Mouse (Mus musculus) forebrain, embryonic 16.5 days (tissue): ENCODE results near the gene Hdgfl2. TPM values are rescaled to one million over a fixed set of nuclear protein-coding genes. Genes with fewer than 3 reads are reported as not detected.
"Not testable (repeated sequence)": the region's sequence is repeated elsewhere in the genome, so short reads cannot be mapped to it uniquely, and the experiment has no call there.

Experiments used
- ATAC-seq: fragments of 200-750 bp; cut with Nextera tagmentation; 2 replicates; pipeline ENCODE4 v1.8.0; 2017; ENCODE audit warnings: mild to moderate bottlenecking, moderate library complexity
- H3K27ac ChIP-seq: fragments of 300-500 bp; sonication (generic); 2 replicates; pipeline ENCODE4 v1.5.1; 2014; ENCODE audit warnings: low read length, control low read depth
- H3K27me3 ChIP-seq: fragments of 300-500 bp; sonication (generic); replicated peaks from 2 replicates; pipeline ENCODE4 v1.6.1; 2014; ENCODE audit warnings: low read length; ENCODE audit not compliant: control insufficient read depth, insufficient read depth
- H3K36me3 ChIP-seq: fragments of 300-500 bp; sonication (generic); 2 replicates; pipeline ENCODE4 v1.6.1; 2014; ENCODE audit not compliant: control insufficient read depth, insufficient read depth
- H3K4me1 ChIP-seq: fragments of 300-500 bp; sonication (generic); replicated peaks from 2 replicates; pipeline ENCODE4 v1.6.1; 2014; ENCODE audit warnings: low read length; ENCODE audit not compliant: control insufficient read depth, insufficient read depth
- H3K4me2 ChIP-seq: fragments of 300-500 bp; sonication (generic); 2 replicates; pipeline ENCODE4 v1.6.1; 2014; ENCODE audit warnings: mild to moderate bottlenecking, low read length, control low read depth
- H3K4me3 ChIP-seq: fragments of 300-500 bp; sonication (generic); replicated peaks from 2 replicates; pipeline ENCODE4 v1.5.1; 2014; ENCODE audit warnings: mild to moderate bottlenecking, low read length, control low read depth
- H3K9ac ChIP-seq: fragments of 300-500 bp; sonication (generic); replicated peaks from 2 replicates; pipeline ENCODE4 v1.6.1; 2014; ENCODE audit warnings: low read depth, low read length, control low read depth
- H3K9me3 ChIP-seq: fragments of 300-500 bp; sonication (generic); 2 replicates; pipeline ENCODE4 v1.6.1; 2016; ENCODE audit warnings: low read length; ENCODE audit not compliant: control insufficient read depth
- WGBS: fragments of 180-500 bp; shearing (Covaris S2); extraction: QIAGEN DNeasy Blood & Tissue Kit; methylation state at CpG from one replicate; pipeline ENCODE4 v1.1.7; 2014; 5-methylcytosine and 5-hydroxymethylcytosine counted together
- polyA plus RNA-seq: library from polyadenylated mRNA; unstranded; fragments of >200 nt; fragmentation: Nextera tagmentation; extraction: Ambion mirVana; gene quantifications from 2 replicates; pipeline ENCODE4 v1.2.1, GENCODE M21; 2015

Hdgfl2 gene
- polyA plus RNA-seq, 1 experiment from 2014 or later: 158 TPM

DNA sequence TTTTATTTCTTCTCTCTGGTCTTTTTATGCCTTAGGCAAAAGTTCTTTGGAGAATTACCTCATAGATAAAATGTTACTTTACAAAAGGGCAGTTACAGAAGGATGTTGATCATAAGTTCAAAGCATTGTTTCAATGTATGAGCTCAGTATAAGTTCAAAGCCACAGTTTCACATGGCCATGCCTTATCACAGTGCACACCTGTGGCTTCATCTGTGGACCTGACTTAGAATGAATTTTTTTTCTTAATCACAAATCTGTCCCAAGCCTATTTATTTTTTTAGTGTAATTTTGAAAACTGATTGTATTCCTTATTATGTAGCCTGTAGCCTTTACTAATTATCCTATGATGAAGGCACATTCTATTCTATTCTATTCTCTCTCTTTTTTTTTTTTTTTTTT, 24.5 kb upstream of the Hdgfl2 start:
- ATAC-seq: no peak
- Histone ChIP-seq H3K36me3 (peaks cover 6% of the 10 kb centered on the region; the same call in 1 of the 2 replicates), H3K27ac (no peak overlapping the region)

DNA sequence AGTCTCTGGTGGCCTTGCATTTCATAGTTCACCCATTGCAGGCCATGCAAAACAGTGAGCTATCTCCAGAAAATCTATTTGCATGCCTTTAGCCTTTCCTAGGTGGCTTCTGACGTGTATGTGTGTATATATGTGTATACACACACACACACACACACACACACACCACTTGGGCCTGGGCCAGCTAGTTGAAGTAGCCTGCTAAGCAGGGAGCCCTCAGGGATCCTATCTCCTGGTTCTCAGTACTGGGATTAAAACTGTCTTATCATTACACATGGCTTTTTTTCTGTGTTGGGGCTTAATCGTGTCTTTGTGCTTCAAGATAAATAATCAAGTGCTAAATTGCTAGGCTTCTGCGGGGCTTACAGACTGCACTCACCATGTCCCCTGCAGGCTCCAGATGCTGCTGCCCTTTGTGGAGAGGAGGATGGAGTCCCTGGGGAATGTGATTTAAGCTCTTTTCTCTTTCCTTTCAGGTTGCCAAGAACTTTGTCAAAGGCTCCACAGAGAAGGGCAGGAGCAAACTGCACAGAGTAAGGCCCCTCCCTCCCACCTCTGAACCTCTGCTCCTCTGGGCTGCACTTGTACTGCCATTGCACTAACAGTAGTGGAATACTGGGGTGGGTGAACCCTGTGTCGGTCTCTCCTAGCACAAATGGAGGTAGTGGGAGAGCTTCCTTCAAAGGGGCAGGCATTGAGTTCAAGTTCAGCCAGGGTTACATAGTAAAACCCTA, 23.3 kb upstream of the Hdgfl2 start:
- Histone ChIP-seq H3K4me1 (no peaks in the 10 kb centered on the region), H3K36me3 (peaks cover 9% of the 10 kb centered on the region; the same call in 1 of the 2 replicates), H3K4me3 (no peak overlapping the region), H3K27ac (no peak overlapping the region), H3K9ac (no peak overlapping the region), H3K27me3 (no peaks in the 10 kb centered on the region), H3K9me3 (no peaks in the 10 kb centered on the region), H3K4me2 (no peak overlapping the region)
- 59% methylated on average over 4 of the region's 4 CpGs for WGBS
- no peak for ATAC-seq

More for the DNA sequence above, 24.5 kb upstream of the Hdgfl2 start:
- Histone ChIP-seq H3K4me2 (no peak overlapping the region), H3K9ac (no peak overlapping the region), H3K27me3 (no peaks in the 10 kb centered on the region), H3K4me3 (no peak overlapping the region), H3K9me3 (no peaks in the 10 kb centered on the region), H3K4me1 (no peaks in the 10 kb centered on the region)

DNA sequence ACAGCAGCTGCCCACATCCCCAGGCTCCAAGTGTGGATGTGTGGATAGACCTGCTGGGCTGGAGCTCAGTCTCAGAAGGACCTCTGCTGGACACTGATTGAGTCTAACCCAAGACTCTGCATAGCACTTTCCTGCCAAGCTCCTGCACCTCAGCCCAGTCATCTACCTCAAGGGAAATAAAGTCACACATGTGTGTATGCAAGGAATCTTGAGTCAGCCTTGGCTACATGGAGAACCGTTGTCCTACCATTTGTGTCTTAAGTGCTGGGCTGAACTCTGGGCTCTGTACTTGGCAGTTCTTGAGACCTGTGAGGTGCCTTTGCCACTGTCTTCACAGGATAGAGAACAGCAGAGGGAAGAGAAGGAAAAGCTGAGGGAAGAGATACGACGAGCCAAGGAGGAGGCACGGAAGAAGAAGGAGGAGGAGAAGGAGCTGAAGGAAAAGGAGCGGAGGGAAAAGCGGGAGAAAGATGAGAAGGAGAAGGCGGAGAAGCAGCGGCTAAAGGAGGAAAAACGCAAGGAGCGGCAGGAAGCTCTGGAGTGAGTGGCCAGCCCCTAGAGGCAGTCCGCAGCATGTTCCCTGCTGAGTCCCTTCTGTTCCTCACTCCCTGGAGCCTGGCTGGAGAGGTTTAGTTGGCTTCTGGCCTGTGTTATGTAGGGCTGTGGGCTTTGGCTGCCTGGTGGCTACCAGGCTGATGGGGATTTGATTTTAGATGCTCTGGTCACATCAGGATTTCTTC, 21.9 kb upstream of the Hdgfl2 start:
- no peak for ATAC-seq
- Histone ChIP-seq H3K4me1 (no peaks in the 10 kb centered on the region), H3K27me3 (no peaks in the 10 kb centered on the region), H3K9me3 (no peaks in the 10 kb centered on the region), H3K4me2 (no peak overlapping the region), H3K4me3 (no peak overlapping the region), H3K9ac (no peak overlapping the region), H3K27ac (no peak overlapping the region), H3K36me3 (peaks cover 9% of the 10 kb centered on the region; the same call in 1 of the 2 replicates)
- WGBS: 88% methylated on average over 11 of the region's 11 CpGs

DNA sequence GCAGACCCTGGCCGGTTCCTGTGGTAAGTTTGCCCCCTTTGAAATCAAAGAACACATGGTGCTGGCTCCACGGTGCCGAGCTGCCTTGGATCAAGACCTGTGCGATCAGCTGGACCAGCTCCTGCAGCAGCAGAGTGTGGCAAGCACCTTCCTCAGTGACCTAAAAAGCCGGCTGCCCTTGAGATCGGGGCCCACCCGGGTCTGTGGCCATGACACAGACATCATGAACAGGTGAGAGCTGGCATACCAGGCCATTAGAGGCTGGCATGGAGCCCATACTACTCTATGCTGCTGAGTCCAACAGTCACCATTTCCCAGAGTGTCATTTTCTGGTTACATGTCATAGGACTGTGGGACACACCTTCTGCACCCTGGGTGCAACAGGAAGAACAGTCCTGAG, 17.4 kb upstream of the Hdgfl2 start:
- no peaks in the 10 kb centered on the region for H3K9me3 ChIP-seq
- no peak for ATAC-seq
- 91% methylated on average over 7 of the region's 7 CpGs for WGBS
- peaks cover 11% of the 10 kb centered on the region for H3K36me3 ChIP-seq
- H3K4me2 ChIP-seq: no peak overlapping the region
- H3K27me3 ChIP-seq: no peaks in the 10 kb centered on the region
- no peak overlapping the region for H3K27ac ChIP-seq
- H3K4me1 ChIP-seq: no peaks in the 10 kb centered on the region
- no peak overlapping the region for H3K9ac ChIP-seq
- H3K4me3 ChIP-seq: no peak overlapping the region

DNA sequence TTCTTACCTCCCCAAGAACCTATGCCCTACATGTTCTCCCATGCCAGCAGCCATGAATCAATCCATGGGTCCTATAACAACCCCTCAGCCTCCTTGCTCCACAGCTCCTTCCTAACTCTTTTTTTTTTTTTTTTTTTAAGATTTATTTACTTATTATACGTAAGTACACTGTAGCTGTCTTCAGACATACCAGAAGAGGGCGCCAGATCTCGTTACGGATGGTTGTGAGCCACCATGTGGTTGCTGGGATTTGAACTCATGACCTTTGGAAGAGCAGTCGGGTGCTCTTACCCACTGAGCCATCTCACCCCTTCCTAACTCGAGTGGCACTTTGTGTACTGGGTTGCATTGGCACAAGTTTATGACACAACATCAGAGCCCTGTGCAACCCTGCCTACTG, 13.7 kb upstream of the Hdgfl2 start:
- not testable (repeated sequence) for H3K4me3 ChIP-seq, H3K27ac ChIP-seq, H3K4me2 ChIP-seq, H3K9me3 ChIP-seq, H3K4me1 ChIP-seq, H3K27me3 ChIP-seq, ATAC-seq, H3K9ac ChIP-seq
- H3K36me3 ChIP-seq: peaks cover 35% of the 10 kb centered on the region
- 86% methylated on average over 6 of the region's 6 CpGs for WGBS

DNA sequence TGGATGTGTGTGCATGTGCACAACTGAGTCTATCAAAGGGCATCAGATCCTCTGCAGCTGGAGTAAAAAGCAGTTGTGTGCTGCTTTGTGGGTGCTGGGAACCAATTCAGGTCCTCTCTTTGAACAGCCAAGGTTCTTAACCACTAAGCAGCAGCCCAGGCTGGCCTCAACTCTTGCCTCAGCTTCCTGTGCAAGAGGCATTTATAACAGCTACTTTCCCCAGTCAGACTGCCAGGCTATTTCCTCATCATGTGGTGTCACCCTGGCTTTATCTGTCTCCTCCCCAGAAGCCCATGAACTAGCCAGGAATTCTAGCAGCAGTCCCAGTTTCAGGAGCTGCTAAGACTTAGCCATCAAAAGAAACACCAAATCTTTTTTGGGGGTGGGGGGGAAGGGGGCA, 13.0 kb upstream of the Hdgfl2 start:
- H3K9me3 ChIP-seq: no peaks in the 10 kb centered on the region
- H3K27ac ChIP-seq: no peak overlapping the region
- no peak overlapping the region for H3K4me3 ChIP-seq
- peaks cover 43% of the 10 kb centered on the region for H3K36me3 ChIP-seq
- no peak overlapping the region for H3K9ac ChIP-seq
- H3K4me2 ChIP-seq: no peak overlapping the region
- H3K4me1 ChIP-seq: no peaks in the 10 kb centered on the region
- ATAC-seq: no peak
- no peaks in the 10 kb centered on the region for H3K27me3 ChIP-seq

DNA sequence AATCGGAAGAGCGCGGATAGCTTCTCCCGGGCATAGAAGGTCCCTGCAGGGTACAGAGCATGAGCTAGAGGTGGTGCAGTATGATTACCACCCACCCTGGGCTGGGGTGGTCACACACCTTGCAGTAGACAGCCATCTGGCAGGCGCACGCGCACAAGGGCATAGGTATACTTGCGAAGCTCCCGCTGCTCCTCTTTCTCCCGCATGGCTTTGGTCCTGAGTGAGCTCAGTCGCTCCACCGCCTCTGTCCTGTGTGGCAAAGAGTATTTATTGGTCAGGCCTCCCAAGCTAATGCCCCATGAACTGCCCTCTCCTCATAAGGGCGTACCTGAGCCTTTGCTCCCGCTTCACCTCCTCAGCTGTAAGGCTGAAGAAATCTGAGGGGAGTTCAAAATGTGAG, 10.4 kb upstream of the Hdgfl2 start:
- Histone ChIP-seq H3K4me3 (no peak overlapping the region), H3K9ac (no peak overlapping the region), H3K36me3 (peaks cover 42% of the 10 kb centered on the region), H3K27ac (no peak overlapping the region), H3K27me3 (no peaks in the 10 kb centered on the region), H3K9me3 (no peaks in the 10 kb centered on the region), H3K4me2 (no peak overlapping the region), H3K4me1 (peaks cover 3% of the 10 kb centered on the region)
- WGBS: 95% methylated on average over 14 of the region's 14 CpGs
- no peak for ATAC-seq

DNA sequence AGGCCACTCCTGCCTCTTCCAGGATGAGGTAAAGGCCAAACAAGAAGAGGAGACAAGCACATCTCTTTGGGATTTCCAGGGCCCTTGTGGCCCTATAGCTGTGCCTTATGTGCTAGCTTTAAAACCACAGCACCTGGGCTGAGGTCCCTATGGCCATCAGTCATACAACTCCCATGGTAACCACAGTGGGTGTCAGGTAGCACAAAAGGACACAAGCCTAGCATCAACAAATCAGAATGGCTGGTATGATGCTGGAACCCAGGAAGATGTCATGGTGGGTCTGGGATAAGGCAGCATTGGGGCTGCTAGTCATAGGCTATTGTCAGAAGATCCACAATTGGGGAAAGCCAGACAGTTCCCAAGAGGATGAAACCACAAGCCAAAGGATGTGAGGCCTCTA, 8.3 kb upstream of the Hdgfl2 start:
- Histone ChIP-seq H3K4me3 (no peak overlapping the region), H3K4me1 (peaks cover 12% of the 10 kb centered on the region), H3K27me3 (no peaks in the 10 kb centered on the region), H3K4me2 (no peak overlapping the region), H3K27ac (no peak overlapping the region), H3K9me3 (no peaks in the 10 kb centered on the region), H3K36me3 (peaks cover 40% of the 10 kb centered on the region), H3K9ac (no peak overlapping the region)
- ATAC-seq: no peak

DNA sequence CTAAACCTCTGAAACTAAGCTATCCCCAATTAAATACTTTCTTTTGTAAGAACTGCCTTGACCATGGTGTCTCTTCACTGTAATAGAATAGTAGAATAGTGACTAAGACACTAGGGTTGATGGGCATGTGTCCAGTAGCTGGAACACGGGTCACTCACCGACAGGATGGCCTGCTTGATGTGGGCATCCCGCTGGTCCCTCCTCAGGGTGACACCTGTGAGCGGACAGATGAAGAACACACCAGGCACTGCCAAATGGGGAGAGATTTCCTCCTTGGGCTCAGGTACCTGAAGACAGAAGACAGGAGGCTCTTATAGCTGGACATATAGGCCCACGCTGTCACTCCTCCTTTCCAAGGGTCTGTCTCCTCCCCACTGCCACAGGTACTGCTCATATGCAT, 7.2 kb upstream of the Hdgfl2 start:
- WGBS: 91% methylated on average over 5 of the region's 5 CpGs
- no peak overlapping the region for H3K27ac ChIP-seq
- H3K27me3 ChIP-seq: no peaks in the 10 kb centered on the region
- H3K4me3 ChIP-seq: no peak overlapping the region
- H3K4me1 ChIP-seq: peaks cover 12% of the 10 kb centered on the region
- H3K36me3 ChIP-seq: peaks cover 39% of the 10 kb centered on the region
- H3K9me3 ChIP-seq: no peaks in the 10 kb centered on the region
- no peak overlapping the region for H3K9ac ChIP-seq
- no peak overlapping the region for H3K4me2 ChIP-seq
- no peak for ATAC-seq
